Mouse (Mus musculus) lung, postnatal 4 days (tissue): ENCODE measurements around the gene Kcnj11.
A peak's percentile ranks its signal among the peaks of the same experiment; 100 is the strongest.

Experiments used
- DNase-seq, 2 experiments: peaks; one replicate each; pipeline ENCODE4 v3.0.0; 2021

The Kcnj11 gene

GRCm38 (mm10) chr7:46100563-46100962 lies at the start of gene Kcnj11:
Gene Kcnj11 (minus strand): TSS chr7:46100764.
- peak; percentile 71 to 75 for DNase-seq

GRCm38 (mm10) chr7:46147417-46147816 lies 46.9 kb upstream of the Kcnj11 start:
- DNase-seq: no peak

DNA sequence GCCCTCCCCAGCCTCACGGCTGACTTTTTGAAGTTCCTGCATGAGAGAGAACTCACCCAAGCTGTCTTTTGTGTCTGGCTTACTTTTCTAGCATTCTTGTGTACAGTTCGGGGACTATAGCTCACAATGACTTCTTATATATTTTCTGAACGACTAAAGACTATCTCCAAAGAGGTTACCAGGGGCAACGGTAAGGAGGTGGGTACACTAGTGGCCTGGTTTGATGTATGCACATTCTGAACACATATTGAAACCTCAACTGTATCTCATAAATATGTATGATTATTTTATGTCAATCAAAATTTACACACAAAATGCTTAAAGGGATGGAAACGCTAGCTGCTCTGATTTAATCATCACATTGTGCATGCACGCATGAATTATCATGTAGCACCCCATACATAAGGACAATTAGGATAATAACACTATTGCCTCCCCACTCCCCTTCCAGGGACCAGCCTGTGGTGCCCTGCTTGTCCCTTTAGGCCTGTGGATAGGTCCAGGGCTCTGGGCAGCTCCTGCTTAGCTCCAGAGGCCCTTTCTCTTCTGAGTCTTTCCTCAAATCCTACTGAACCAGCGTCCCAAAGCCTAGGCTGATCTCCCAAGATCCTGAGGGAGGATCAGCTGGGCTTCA lies 46.2 kb upstream of the Kcnj11 start:
- DNase-seq: no peak

DNA sequence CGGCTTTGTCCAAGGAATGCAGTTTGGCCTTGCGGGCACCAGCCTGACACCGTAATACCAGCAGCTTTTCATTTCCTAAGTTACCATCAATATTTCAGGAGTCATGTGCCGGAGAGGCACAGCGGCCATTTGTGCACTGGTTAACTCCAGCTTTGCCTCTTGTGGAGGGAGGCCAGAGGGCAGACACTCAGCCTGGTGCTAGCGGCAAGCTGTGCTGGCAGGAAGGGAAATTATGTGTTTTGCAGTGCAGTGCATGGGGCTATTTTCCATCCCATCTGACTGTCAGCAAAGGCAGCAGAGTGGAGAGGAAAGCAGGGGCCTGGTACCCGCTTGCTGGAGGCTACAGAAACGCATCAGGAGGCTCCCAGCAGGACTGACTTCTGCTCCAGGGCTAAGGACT lies 43.5 kb upstream of the Kcnj11 start:
- DNase-seq: no peak

DNA sequence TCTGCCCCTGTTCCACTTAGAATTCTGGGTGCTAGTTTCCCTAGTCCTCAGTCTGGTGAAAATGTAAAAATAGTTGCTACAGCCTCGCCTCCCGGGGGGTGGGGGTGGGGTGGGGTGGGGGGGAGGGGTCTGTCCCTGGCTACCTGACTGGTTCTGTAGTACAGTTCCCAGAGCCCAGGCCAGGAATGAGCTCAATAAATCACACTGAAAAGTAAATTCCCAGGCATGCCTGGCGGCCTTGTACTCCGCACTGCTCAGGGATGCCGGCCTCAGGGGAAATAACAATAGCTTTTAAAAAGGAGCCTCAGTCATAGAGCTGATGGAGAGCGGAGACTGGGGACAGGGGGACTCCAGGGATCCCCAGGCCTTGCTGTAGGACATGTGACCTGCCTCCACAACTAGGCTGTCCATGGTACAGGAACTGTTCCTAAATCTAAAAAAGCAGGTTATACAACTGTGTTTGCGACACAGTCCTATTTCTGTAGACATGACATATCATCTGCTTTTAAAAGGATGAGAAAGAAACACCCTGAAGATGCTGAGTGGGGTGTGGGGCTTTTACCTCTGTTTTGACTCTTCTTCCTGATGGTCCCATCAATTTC lies 37.9 kb upstream of the Kcnj11 start:
- DNase-seq: no peak

GRCm38 (mm10) chr7:46133858-46134257 lies 33.3 kb upstream of the Kcnj11 start:
- DNase-seq: no peak

- no peak for DNase-seq
Observed at GRCm38 (mm10) chr7:46132229-46132628, 31.7 kb upstream of the Kcnj11 start.

DNA sequence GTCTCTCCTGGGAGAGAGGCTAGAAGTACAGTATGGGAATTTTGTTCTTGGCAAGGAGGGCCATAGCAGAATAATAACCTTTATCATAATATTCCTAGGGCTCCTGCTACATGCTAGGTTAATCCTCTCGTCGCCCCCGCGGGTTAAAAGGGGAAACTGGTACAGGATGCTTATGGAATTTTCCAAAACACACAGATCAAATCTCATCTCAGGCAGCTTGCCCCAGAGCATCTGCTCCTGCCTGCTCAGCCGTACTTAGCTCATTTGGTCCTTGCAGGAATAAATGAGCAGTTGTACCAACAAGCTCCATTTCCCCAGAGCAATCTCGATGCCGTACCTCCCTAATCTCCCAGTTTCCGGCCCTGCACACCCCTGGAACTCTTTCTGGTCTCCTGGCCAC lies 31.2 kb upstream of the Kcnj11 start:
- no peak for DNase-seq

GRCm38 (mm10) chr7:46131266-46131665 lies 30.7 kb upstream of the Kcnj11 start:
- no peak for DNase-seq

DNA sequence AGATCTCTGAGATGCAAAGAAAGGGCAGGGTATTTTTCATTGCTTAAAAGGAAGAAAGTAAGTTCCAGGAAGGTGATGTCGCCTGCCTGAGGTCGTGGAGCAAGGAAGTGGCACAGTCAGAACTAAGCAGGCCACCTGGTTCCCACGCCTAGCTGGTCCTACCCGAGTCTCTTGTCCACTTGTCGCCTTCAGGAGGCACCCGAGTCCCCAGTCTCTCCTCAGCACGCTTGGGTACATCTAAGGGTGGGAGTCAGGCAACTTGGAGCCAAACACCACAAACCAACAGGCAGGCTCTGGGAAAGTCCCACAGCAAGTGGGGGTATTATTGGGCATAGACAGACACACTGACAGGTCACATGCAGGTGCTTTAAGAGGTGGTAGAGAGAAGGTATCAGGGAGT lies 30.2 kb upstream of the Kcnj11 start:
- no peak for DNase-seq

DNA sequence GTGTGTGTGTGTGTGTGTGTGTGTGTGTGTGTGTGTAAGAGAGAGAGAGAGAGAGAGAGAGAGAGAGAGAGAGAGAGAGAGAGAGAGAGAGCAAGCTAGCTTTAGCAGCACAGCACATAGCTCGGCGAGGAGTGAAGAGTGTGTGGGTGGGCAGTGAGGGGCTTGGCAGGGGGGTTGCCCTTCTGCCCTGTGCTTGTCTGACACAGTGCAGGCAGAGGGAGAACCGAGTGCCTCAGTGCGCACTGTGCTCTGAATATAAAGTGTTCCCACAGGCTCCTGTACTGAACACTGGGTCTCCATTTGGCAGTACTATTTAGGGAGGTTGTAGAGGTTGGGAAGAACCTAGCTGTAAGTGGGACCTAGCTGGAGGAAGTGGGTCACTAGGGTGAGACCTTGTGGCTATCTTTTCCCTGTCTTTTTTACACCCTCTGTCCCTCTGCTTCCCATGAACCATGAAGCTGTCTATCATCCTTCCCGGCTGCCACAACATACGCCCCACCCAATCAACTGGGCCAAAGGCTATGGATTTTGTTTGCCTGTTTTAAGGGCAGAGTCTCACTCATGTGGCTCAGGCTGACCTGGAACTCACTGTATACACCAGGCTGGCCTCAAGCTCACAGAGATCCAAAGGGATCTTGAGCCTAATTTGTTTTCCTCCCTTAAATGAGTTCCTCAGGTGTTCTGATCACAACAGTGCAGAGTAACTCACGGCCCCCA lies 29.1 kb upstream of the Kcnj11 start:
- DNase-seq: no peak

DNA sequence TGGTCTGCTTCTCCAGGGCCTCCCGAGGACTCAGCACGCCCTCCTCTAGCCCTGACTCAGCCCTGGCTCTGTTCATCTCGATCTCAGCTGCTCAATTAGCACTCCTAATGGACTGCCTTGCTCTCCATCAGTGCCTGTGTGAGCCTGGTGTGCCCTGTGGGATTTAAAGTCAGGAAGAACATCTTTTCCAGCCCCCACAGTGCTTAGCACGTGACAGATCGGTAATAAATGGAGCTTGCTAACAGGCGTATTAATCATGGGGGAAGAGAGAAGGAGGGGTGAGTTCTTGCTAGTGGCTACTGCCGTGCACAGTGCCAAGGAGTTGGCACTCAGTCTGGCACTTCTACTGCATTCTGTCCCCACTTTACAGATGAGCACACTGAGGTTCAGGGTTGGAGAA lies 27.6 kb upstream of the Kcnj11 start:
- no peak for DNase-seq

DNA sequence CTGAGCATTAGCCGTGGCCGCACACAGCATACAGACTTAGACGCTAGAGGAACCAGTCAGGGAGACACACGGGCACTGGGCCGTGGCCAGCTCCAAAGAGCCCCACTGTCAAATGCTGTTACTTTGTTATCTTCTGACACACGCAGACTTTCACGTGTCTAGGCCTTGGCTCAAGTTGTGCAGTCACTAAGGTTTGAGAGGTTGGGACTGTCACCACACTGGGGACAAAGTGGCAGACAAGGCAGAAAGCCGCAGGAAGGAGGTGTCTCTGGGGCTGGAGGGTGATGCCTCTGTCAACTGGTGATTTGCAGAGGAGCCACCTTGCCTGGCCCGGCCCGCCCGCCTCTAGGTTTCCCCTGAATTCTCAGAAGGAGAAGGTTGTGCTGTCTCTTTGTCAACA lies 24.8 kb upstream of the Kcnj11 start:
- DNase-seq: no peak

DNA sequence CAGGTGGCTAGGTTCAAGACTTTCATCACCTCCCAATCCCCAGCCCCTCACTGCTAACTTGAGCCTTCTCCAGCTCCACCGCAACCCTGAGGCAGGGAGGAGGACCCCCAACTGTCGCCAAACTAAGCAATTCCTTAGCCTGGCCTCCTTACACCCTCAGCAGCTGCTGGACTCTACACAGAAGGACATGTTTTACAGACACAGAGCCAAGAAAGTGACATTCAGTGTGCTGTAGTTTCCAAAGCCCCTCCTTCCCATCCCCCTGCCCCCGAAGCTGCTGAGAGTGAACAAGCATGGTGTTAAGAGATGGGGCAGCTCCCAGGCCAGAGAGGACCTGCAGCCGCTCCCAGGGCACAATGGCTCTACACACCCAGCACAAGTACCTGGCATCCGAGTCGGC lies 23.9 kb upstream of the Kcnj11 start:
- DNase-seq: no peak

DNA sequence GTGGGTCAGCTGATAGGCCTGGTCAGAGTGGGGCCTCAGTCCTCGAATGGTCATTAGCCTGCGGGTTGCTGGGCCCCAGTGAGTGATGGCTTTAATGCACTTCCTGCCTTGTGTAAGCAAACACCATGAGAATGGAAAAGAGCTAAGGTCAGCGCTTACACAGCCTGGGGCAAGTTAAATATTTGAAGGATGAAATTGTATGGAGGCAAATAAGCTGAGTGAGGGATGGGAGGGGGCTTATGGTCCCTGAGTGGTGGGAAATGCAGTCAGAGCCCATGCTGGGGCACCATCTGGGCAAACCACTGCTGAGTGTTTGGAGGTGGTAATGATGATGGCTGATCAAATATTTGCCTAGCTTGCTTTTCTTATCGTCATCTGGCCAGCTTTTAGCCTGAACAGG lies 22.4 kb upstream of the Kcnj11 start:
- DNase-seq: no peak

GRCm38 (mm10) chr7:46117035-46117434 lies 16.5 kb upstream of the Kcnj11 start:
- DNase-seq: no peak

- DNase-seq: peak in 1 of 2 experiments; percentile 52
Observed at GRCm38 (mm10) chr7:46116118-46116581, 15.6 kb upstream of the Kcnj11 start.

DNA sequence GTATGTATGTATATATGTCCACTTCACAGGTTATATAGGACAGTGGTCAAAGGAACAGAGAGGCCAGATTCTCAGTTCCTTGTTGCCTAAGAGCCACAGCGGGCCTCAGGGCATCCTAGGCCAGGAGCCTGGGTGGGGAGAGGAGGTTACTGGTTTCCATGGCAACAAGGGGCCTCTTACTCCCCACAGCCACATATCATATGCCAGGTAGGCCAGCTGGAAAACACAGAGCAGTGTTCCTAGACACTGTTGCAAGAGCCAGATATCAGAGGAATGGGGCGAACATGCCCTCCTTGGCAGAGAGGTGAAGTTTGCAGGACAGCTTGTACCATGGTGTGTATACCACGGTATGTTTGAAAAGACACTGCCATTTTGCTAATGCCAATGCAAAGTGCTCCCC lies 12.9 kb upstream of the Kcnj11 start:
- DNase-seq: no peak

- no peak for DNase-seq
Observed at GRCm38 (mm10) chr7:46111938-46112337, 11.4 kb upstream of the Kcnj11 start.

DNA sequence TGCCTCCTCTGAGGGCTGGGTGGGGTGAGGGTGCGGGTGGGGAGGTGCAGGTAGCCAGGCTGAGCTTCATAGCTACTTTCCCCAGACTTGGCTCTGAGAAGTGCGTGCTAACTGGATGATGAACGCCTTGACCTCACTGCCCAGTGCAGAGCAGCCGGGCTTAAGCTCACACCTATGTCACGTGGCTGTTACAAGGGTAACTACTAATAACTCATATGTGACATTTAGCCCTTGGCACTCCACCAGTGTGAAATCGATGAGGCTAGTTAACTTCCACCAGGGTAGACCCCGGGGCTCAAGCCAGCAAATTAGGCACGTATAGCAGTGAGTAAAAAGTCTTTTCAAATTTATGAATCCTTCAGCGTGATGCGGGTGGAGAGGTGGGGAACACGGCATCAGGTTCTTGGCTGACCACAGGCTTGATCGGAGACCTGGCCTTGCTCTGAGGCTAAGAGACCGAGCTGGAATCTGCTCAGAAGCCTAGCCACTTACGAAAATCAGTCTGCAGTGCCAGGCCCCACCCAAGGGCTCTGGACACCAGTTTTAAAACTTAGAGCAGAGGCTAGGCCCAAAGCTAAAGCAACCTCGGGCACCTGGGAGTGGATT lies 10.8 kb upstream of the Kcnj11 start:
- no peak for DNase-seq

- no peak for DNase-seq
Observed at GRCm38 (mm10) chr7:46110079-46110478, 9.5 kb upstream of the Kcnj11 start.

- DNase-seq: no peak
Observed at GRCm38 (mm10) chr7:46105484-46105883, 4.9 kb upstream of the Kcnj11 start.

GRCm38 (mm10) chr7:46104256-46104915 lies 3.8 kb upstream of the Kcnj11 start:
- no peak for DNase-seq
